Mouse (Mus musculus) neural tube, embryonic 11.5 days (tissue): ENCODE results near the gene Kcnk1. TPM values are rescaled to one million over a fixed set of nuclear protein-coding genes. Genes with fewer than 3 reads are reported as not detected.

Experiments
- ATAC-seq: fragments of 200-750 bp; cut with Nextera tagmentation; 2 replicates; pipeline ENCODE4 v1.8.0; 2017; ENCODE audit warnings: moderate number of reproducible peaks, mild to moderate bottlenecking, moderate TSS enrichment, moderate library complexity; ENCODE audit not compliant: insufficient read depth, low FRiP score, low TSS enrichment
- DNase-seq: peaks from one replicate; pipeline ENCODE4 v3.0.0-alpha.2; 2015; ENCODE audit warnings: low spot score
- H3K27ac ChIP-seq: fragments of 300-500 bp; sonication (generic); 2 replicates; pipeline ENCODE4 v1.5.1; 2014; ENCODE audit warnings: low read depth, mild to moderate bottlenecking, low read length
- H3K27me3 ChIP-seq: fragments of 300-500 bp; sonication (generic); 2 replicates; pipeline ENCODE4 v1.6.1; 2014; ENCODE audit warnings: mild to moderate bottlenecking, low read length, mixed read lengths; ENCODE audit not compliant: control insufficient read depth, insufficient read depth
- H3K36me3 ChIP-seq: fragments of 300-500 bp; sonication (generic); 2 replicates; pipeline ENCODE4 v1.6.1; 2014; ENCODE audit warnings: mild to moderate bottlenecking, low read length, moderate library complexity, mixed read lengths; ENCODE audit not compliant: control insufficient read depth, insufficient read depth
- H3K4me1 ChIP-seq: fragments of 300-500 bp; sonication (generic); 2 replicates; pipeline ENCODE4 v1.6.1; 2014; ENCODE audit warnings: low read length, mixed read lengths; ENCODE audit not compliant: control insufficient read depth, insufficient read depth
- H3K4me2 ChIP-seq: fragments of 300-500 bp; sonication (generic); 2 replicates; pipeline ENCODE4 v1.6.1; 2014; ENCODE audit warnings: low read depth, mild to moderate bottlenecking, moderate library complexity
- H3K4me3 ChIP-seq: fragments of 300-500 bp; sonication (generic); 2 replicates; pipeline ENCODE4 v1.5.1; 2014; ENCODE audit warnings: low read depth, low read length
- H3K9ac ChIP-seq: fragments of 300-500 bp; sonication (generic); 2 replicates; pipeline ENCODE4 v1.6.1; 2014; ENCODE audit warnings: mild to moderate bottlenecking, low read length
- H3K9me3 ChIP-seq: fragments of 300-500 bp; sonication (generic); 2 replicates; pipeline ENCODE4 v1.6.1; 2016; ENCODE audit warnings: low read length; ENCODE audit not compliant: control insufficient read depth
- WGBS: fragments of 180-500 bp; shearing (Covaris S2); extraction: QIAGEN DNeasy Blood & Tissue Kit; methylation state at CpG from one replicate; pipeline ENCODE4 v1.1.7; 2014; 5-methylcytosine and 5-hydroxymethylcytosine counted together
- polyA plus RNA-seq: library from polyadenylated mRNA; unstranded; fragments of >200 nt; fragmentation: Nextera tagmentation; extraction: Ambion mirVana; gene quantifications from 2 replicates; pipeline ENCODE4 v1.2.1, GENCODE M21; 2014

Kcnk1 gene
- polyA plus RNA-seq, 1 experiment from 2014 or later, result 6.1 TPM

DNA sequence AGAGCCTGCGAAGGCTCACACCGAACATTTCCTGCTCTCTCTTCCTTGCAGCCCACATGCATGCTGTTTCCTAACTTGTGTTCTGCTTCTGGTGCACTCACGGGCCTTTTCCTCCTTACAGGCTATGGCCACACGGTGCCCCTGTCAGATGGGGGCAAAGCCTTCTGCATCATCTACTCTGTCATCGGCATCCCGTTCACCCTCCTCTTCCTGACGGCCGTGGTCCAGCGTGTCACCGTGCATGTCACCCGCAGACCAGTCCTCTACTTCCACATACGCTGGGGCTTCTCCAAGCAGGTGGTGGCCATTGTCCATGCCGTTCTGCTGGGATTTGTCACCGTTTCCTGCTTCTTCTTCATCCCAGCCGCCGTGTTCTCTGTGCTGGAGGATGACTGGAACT, 29.9 kb downstream of the Kcnk1 start:
- 93% methylated on average over 16 of the region's 16 CpGs for WGBS
- no peak for ATAC-seq
- Histone ChIP-seq H3K36me3 (no peaks in the 10 kb centered on the region), H3K27ac (no peak overlapping the region), H3K27me3 (no peaks in the 10 kb centered on the region), H3K4me1 (no peaks in the 10 kb centered on the region), H3K9ac (no peak overlapping the region), H3K9me3 (no peaks in the 10 kb centered on the region), H3K4me3 (no peak overlapping the region), H3K4me2 (no peak overlapping the region)
- no peak for DNase-seq

DNA sequence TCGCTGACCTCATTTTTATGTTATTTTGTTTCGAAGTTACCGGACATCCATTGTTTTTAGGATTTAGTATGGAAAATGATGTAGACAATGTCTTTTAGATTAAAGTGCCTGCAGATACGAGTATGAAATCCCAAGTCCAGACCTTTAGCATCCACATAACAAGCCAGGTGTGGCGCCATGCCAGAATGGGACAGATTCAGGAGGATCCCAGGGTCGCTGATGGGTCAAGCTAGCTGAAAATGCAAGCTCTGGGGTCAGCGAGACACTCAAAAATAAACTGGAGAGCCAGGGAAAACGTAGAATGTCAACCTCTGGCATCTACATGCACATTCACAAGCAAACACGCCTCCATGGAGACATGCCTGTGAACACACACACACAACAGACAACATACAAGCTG, 31.2 kb downstream of the Kcnk1 start:
- Histone ChIP-seq H3K4me2 (no peak overlapping the region), H3K9ac (no peak overlapping the region), H3K27me3 (no peaks in the 10 kb centered on the region), H3K36me3 (no peaks in the 10 kb centered on the region), H3K9me3 (no peaks in the 10 kb centered on the region), H3K4me1 (no peaks in the 10 kb centered on the region), H3K4me3 (no peak overlapping the region), H3K27ac (no peak overlapping the region)
- no peak for ATAC-seq
- DNase-seq, result no peak
- WGBS, result 91% methylated on average over 9 of the region's 9 CpGs

DNA sequence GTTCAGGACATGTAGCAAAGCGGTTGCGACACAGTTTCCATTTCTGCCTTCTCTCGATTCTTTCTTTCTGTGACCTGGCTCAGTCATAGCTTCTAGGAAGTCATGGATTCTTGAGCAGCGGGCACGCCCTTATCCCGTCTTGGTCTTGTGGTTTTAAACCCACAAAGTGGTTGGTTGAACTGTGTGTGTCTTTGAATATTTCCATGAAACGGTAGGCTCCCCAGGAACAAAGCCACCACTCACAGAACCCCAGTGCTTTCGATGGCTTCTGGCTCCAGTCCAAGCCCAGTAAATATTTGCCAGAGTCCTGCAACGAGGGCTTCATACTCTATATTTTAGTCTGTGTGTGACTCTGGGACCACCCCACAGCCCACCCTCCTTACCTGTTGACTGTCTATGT, 31.6 kb downstream of the Kcnk1 start:
- ATAC-seq, result no peak
- no peaks in the 10 kb centered on the region for H3K9me3 ChIP-seq
- no peak overlapping the region for H3K27ac ChIP-seq
- 85% methylated on average over 9 of the region's 9 CpGs for WGBS
- H3K9ac ChIP-seq, result no peak overlapping the region
- no peaks in the 10 kb centered on the region for H3K4me1 ChIP-seq
- H3K4me3 ChIP-seq, result no peak overlapping the region
- H3K27me3 ChIP-seq, result no peaks in the 10 kb centered on the region
- no peak for DNase-seq
- H3K36me3 ChIP-seq, result no peaks in the 10 kb centered on the region
- H3K4me2 ChIP-seq, result no peak overlapping the region

DNA sequence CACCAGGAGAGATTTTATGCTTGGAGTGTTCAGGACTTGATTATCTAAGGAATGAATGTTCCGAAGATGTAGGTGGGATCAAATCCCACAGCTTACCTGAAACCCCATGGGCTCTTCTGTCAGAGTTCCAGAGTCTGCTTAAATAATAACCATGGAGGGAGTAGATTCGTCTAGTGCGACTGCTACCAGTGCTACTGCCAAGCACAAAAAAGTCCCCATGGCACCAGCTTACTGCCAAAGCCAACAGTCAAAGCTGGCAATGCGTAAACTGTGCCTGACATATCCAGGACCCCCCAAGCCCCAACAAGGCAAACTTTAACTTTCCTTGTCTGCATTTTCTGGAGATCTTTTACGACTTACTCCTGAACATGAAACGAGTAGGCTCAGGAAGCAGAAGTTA, 32.5 kb downstream of the Kcnk1 start:
- DNase-seq (no peak), ATAC-seq (no peak)
- Histone ChIP-seq H3K4me2 (no peak overlapping the region), H3K9ac (no peak overlapping the region), H3K4me3 (no peak overlapping the region), H3K27me3 (no peaks in the 10 kb centered on the region), H3K27ac (no peak overlapping the region), H3K4me1 (no peaks in the 10 kb centered on the region), H3K9me3 (no peaks in the 10 kb centered on the region), H3K36me3 (no peaks in the 10 kb centered on the region)
- WGBS, result 90% methylated on average over 6 of the region's 6 CpGs

DNA sequence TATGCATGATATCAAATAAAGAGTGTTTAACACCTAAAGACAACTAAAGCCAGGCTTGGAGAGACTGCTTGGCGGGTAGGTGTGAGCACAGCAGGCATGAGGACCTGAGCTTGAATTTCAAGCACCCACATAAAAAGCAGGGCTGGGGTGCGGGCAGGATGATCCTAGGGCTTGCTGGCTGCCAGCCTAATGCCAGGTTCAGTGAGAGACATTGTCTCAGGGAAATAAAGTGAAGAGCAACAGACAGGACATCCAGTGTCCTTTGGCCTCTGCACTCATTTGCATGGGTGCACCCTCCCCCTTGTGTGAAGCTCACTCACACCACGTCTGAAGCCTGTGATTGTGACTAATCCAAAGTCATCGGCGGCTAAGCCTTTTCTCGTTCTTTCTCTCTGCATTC, 34.0 kb downstream of the Kcnk1 start:
- Histone ChIP-seq H3K9ac (no peak overlapping the region), H3K4me2 (no peak overlapping the region), H3K9me3 (no peaks in the 10 kb centered on the region), H3K4me1 (no peaks in the 10 kb centered on the region), H3K4me3 (no peak overlapping the region), H3K27me3 (no peaks in the 10 kb centered on the region), H3K36me3 (no peaks in the 10 kb centered on the region), H3K27ac (no peak overlapping the region)
- DNase-seq, result no peak
- ATAC-seq, result no peak
- WGBS, result 72% methylated on average over 6 of the region's 6 CpGs

DNA sequence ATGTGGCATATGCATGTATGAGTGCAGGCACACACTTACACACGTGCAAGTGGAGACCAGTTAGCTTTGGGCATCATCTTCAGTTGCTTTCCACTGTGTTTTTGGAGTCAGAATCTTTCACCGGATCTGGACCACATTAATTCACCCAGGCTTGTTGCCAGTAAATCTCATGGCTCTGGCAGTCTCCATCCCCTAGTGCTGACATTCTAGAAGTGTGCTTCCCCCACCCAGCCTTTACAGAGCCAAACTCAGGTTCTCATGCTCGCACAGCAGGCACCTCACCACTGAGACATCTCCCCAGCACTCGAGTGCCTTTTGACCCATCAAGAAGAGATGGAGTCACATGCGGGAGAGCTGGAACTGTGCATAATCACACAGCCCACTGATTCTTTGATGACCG, 37.8 kb downstream of the Kcnk1 start:
- ATAC-seq (no peak), DNase-seq (no peak)
- Histone ChIP-seq H3K4me1 (no peaks in the 10 kb centered on the region), H3K4me3 (no peak overlapping the region), H3K27ac (no peak overlapping the region), H3K9ac (no peak overlapping the region), H3K4me2 (no peak overlapping the region), H3K36me3 (no peaks in the 10 kb centered on the region), H3K9me3 (no peaks in the 10 kb centered on the region), H3K27me3 (no peaks in the 10 kb centered on the region)
- 86% methylated on average over 6 of the region's 6 CpGs for WGBS

DNA sequence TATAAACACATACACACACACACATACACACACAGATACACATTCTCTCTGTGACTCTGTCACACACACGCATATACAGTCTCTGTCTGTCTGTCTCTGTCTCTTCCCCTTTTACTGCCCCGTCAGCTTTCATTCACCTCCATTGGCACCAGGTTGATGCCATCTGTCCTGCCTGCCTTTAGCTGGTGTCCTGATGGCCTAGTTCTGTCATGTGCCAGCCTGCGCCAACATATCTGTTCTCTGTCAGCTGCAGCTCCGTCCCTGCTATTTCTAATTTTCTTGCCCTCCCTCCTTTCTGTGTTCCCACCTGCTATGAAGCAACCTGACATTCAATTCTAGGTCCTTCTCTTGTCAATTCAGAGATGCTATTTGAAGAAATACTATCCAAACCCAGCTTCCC, 40.1 kb downstream of the Kcnk1 start:
- H3K4me3 ChIP-seq, result no peak overlapping the region
- H3K9ac ChIP-seq, result no peak overlapping the region
- H3K4me2 ChIP-seq, result no peak overlapping the region
- H3K27me3 ChIP-seq, result no peaks in the 10 kb centered on the region
- 92% methylated on average over 4 of the region's 4 CpGs for WGBS
- H3K9me3 ChIP-seq, result no peaks in the 10 kb centered on the region
- no peak for ATAC-seq
- H3K27ac ChIP-seq, result no peak overlapping the region
- no peak for DNase-seq
- no peaks in the 10 kb centered on the region for H3K4me1 ChIP-seq
- H3K36me3 ChIP-seq, result no peaks in the 10 kb centered on the region

DNA sequence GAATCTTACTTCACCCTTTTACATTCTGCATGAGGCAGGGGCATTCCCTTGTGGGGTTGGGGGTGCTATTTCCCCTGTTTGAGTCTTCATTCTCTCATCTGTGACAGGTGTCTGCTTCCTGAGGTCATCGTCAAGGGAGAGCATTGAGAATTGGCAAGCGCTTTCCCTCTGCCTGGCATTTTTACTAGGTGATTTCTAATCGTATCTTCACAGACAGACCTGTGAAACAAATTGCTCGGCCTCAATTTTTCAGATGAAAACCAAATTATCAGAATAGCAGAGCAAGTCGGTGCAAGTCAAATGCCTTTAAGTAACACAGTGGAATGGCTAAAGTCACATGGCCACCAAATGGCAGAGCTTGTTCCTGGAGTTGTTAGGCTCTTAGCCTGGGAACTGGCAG, 41.4 kb downstream of the Kcnk1 start:
- H3K9ac ChIP-seq, result no peak overlapping the region
- whole genome bisulfite sequencing, result 91% methylated on average over 5 of the region's 5 CpGs
- DNase-seq, result no peak

DNA sequence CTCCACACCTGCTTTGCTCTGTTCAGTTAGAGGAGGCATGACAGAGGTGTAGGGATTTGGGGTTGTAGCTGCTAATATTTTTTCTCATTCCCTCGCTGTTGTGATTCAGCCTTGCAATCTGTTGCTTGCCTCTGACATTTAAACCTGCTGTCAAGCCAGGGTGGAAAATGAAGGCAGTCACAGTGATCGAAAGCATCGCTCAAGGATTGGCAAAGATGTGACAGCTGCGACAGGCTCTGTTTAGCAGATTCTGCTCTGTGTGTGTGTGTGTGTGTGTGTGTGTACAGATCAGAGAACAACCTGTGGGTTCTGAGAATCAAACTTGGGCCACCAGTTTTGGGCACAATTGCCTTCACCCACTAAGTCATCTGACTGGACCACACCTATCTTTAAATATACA, 50.8 kb downstream of the Kcnk1 start:
- DNase-seq (no peak), ATAC-seq (no peak)
- 90% methylated on average over 4 of the region's 4 CpGs for WGBS
- Histone ChIP-seq H3K36me3 (no peaks in the 10 kb centered on the region), H3K4me3 (no peak overlapping the region), H3K4me1 (no peaks in the 10 kb centered on the region), H3K9me3 (no peaks in the 10 kb centered on the region), H3K4me2 (no peak overlapping the region), H3K27me3 (no peaks in the 10 kb centered on the region), H3K9ac (no peak overlapping the region), H3K27ac (no peak overlapping the region)

More for the DNA sequence above, 41.4 kb downstream of the Kcnk1 start:
- H3K27ac ChIP-seq, result no peak overlapping the region
- no peaks in the 10 kb centered on the region for H3K27me3 ChIP-seq
- H3K4me3 ChIP-seq, result no peak overlapping the region
- H3K9me3 ChIP-seq, result no peaks in the 10 kb centered on the region
- H3K4me1 ChIP-seq, result no peaks in the 10 kb centered on the region
- H3K36me3 ChIP-seq, result no peaks in the 10 kb centered on the region
- no peak overlapping the region for H3K4me2 ChIP-seq
- ATAC-seq, result no peak
